Mouse (Mus musculus): ENCODE results near the gene Gpsm1. TPM values are rescaled to one million over a fixed set of nuclear protein-coding genes. Genes with fewer than 3 reads are reported as not detected.

Gene Gpsm1
- polyA plus RNA-seq (2015; fragmentation: Nextera tagmentation; extraction: Ambion mirVana): 47.2 and 51.6 TPM in 2 replicates

- Histone ChIP-seq H3K9ac (ENCODE audit: low read length) (peak within 1 kb of the TSS; percentile 93), H3K4me3 (ENCODE audit: low read length) (peak within 1 kb of the TSS; percentile 89), H3K4me1 (replicated peaks; ENCODE audit: control insufficient read depth, insufficient read depth, low read length) (peaks cover 48% of the 10 kb centered on the region), H3K4me2 (ENCODE audit: low read depth, low read length) (peak within 1 kb of the TSS; percentile 75), H3K27me3 (ENCODE audit: control insufficient read depth, insufficient read depth, low read depth, low read length) (no peaks in the 10 kb centered on the region), H3K9me3 (ENCODE audit: control insufficient read depth, low read length) (no peaks in the 10 kb centered on the region), H3K36me3 (ENCODE audit: control insufficient read depth, insufficient read depth, low read length) (no peaks in the 10 kb centered on the region), H3K27ac (ENCODE audit: low read length) (peak within 1 kb of the TSS; percentile 98)
- under 1% methylated on average over 54 of the region's 66 CpGs for WGBS
- peak; percentile 81 for ATAC-seq (ENCODE audit: low read depth)
These were observed at the start of gene Gpsm1 for GRCm38 (mm10) chr2:26315072-26315924. Gene Gpsm1, plus strand, starts transcription at chr2:26315515.

DNA sequence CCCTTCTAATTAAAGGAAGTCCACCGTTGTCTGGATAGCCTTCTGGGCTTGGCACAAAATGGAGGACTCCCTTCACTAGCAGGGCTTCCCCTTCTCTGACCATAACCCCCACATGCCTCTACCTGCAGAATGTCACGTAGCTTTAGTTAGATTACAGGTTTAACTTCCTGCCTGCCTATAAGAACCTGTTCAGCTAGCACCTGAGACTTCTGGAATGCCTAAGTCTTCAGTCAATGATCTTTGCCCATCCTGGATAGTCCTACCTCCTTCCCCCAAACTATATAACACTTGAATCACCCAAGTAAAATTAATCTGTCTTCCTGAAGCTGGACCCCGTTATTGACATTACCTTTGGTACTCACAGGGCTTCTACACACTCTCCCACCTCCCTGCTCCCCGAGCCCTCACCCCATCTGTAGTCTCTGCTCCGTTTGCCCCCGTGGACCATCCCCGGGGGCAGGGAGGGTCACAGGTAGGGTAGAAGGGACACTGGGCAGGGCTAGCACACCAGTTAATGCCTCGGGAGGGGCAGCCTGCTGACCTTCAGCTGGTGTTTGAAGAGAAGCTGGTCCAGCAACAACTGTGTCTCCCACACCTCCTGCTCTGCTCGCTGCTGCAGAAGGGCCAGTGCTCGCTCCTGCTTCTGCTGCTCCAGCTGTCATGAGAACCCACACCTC is 49.1 kb upstream of the Gpsm1 start:
- Histone ChIP-seq H3K4me1 (replicated peaks; ENCODE audit: control insufficient read depth, insufficient read depth, low read length) (no peaks in the 10 kb centered on the region), H3K27me3 (ENCODE audit: control insufficient read depth, insufficient read depth, low read depth, low read length) (no peaks in the 10 kb centered on the region), H3K27ac (ENCODE audit: low read length) (no peak overlapping the region), H3K36me3 (ENCODE audit: control insufficient read depth, insufficient read depth, low read length) (no peaks in the 10 kb centered on the region), H3K9me3 (ENCODE audit: control insufficient read depth, low read length) (no peaks in the 10 kb centered on the region), H3K4me3 (ENCODE audit: low read length) (no peak overlapping the region), H3K9ac (ENCODE audit: low read length) (no peak overlapping the region), H3K4me2 (ENCODE audit: low read depth, low read length) (no peak overlapping the region)
- WGBS: 66% methylated on average over 10 of the region's 10 CpGs
- ATAC-seq (ENCODE audit: low read depth): no peak

GRCm38 (mm10) chr2:26268216-26268615 is 47.1 kb upstream of the Gpsm1 start:
- Histone ChIP-seq H3K9ac (ENCODE audit: low read length) (no peak overlapping the region), H3K27ac (ENCODE audit: low read length) (no peak overlapping the region), H3K36me3 (ENCODE audit: control insufficient read depth, insufficient read depth, low read length) (no peaks in the 10 kb centered on the region), H3K4me1 (replicated peaks; ENCODE audit: control insufficient read depth, insufficient read depth, low read length) (no peaks in the 10 kb centered on the region), H3K4me3 (ENCODE audit: low read length) (no peak overlapping the region), H3K4me2 (ENCODE audit: low read depth, low read length) (no peak overlapping the region), H3K27me3 (ENCODE audit: control insufficient read depth, insufficient read depth, low read depth, low read length) (no peaks in the 10 kb centered on the region), H3K9me3 (ENCODE audit: control insufficient read depth, low read length) (no peaks in the 10 kb centered on the region)
- WGBS: 50% methylated on average over 3 of the region's 3 CpGs
- ATAC-seq (ENCODE audit: low read depth): no peak

DNA sequence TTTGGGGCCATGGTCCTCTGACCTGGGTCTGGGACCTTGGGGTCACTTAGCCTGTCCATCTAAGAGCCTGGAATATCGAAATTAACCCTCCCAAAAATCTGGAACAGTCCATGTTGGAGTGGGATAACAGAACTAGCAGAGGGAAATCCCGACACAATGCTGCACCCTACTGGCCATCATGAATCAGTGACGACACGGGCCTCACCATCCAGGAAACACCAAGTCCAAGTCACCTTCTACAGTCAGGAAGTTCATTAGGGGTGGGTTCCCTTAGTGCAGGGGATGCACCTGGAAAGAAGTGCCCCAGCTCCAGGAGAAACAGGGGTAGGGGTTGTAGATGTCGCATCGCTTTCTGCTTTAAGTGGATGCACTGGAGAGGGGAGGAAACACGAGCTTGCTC is 41.7 kb upstream of the Gpsm1 start:
- H3K4me2 ChIP-seq (ENCODE audit: low read depth, low read length): no peak overlapping the region
- H3K4me1 ChIP-seq (replicated peaks; ENCODE audit: control insufficient read depth, insufficient read depth, low read length): no peaks in the 10 kb centered on the region
- no peak overlapping the region for H3K9ac ChIP-seq (ENCODE audit: low read length)
- peak; percentile 58 for ATAC-seq (ENCODE audit: low read depth)
- H3K4me3 ChIP-seq (ENCODE audit: low read length): no peak overlapping the region
- no peak overlapping the region for H3K27ac ChIP-seq (ENCODE audit: low read length)
- no peaks in the 10 kb centered on the region for H3K27me3 ChIP-seq (ENCODE audit: control insufficient read depth, insufficient read depth, low read depth, low read length)
- H3K36me3 ChIP-seq (ENCODE audit: control insufficient read depth, insufficient read depth, low read length): no peaks in the 10 kb centered on the region
- H3K9me3 ChIP-seq (ENCODE audit: control insufficient read depth, low read length): no peaks in the 10 kb centered on the region
- 19% methylated on average over 7 of the region's 7 CpGs for WGBS

DNA sequence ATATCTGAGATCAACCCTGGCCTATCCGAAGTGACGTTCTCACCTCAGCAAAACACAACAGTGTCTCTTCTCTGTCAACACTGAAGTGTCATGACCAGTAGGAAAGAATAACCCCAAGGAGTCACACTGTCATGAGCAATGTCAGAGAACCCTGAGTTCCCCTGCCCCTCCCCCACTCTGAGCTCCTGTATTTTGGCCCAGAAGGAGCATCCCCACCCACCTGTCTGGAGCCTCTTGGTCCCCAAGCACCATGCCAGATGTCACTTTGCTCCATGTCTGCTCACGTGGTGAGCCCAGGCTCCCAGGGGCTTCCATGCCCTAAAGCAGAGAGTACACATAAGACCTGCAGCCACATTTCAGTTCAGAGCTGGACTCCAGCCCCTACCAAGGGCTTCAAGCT is 35.6 kb upstream of the Gpsm1 start:
- H3K9me3 ChIP-seq (ENCODE audit: control insufficient read depth, low read length): no peaks in the 10 kb centered on the region
- no peak overlapping the region for H3K4me3 ChIP-seq (ENCODE audit: low read length)
- H3K36me3 ChIP-seq (ENCODE audit: control insufficient read depth, insufficient read depth, low read length): no peaks in the 10 kb centered on the region
- no peak overlapping the region for H3K27ac ChIP-seq (ENCODE audit: low read length)
- no peak for ATAC-seq (ENCODE audit: low read depth)
- no peaks in the 10 kb centered on the region for H3K4me1 ChIP-seq (replicated peaks; ENCODE audit: control insufficient read depth, insufficient read depth, low read length)
- 63% methylated on average over 3 of the region's 3 CpGs for WGBS
- no peak overlapping the region for H3K4me2 ChIP-seq (ENCODE audit: low read depth, low read length)
- H3K9ac ChIP-seq (ENCODE audit: low read length): no peak overlapping the region
- no peaks in the 10 kb centered on the region for H3K27me3 ChIP-seq (ENCODE audit: control insufficient read depth, insufficient read depth, low read depth, low read length)

- 72% methylated on average over 11 of the region's 11 CpGs for WGBS
- no peak for ATAC-seq (ENCODE audit: low read depth)
- H3K4me2 ChIP-seq (ENCODE audit: low read depth, low read length): no peak overlapping the region
These were observed 34.7 kb upstream of the Gpsm1 start for GRCm38 (mm10) chr2:26280594-26280993.

DNA sequence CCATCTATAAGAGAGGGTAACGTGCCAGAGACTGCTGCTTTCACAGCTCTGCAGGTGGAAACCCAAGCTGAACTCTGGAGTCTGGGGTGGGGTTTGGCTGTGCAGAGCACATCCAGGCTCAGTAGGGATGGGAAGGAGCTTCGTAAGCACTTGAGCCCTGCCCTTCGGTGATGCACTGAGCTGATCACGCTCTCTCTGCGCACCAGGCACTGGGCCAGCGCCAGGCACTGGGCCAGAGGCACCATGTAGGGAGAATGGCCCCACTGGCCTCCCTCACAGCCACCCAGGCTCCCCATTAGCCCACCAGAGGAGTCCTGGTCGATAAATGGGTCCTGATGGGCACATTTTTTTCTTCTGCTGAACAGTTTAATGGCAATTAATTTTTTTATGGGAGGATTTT is 29.5 kb upstream of the Gpsm1 start:
- H3K27me3 ChIP-seq (ENCODE audit: control insufficient read depth, insufficient read depth, low read depth, low read length): no peaks in the 10 kb centered on the region
- no peak overlapping the region for H3K27ac ChIP-seq (ENCODE audit: low read length)
- no peaks in the 10 kb centered on the region for H3K9me3 ChIP-seq (ENCODE audit: control insufficient read depth, low read length)
- no peak overlapping the region for H3K4me3 ChIP-seq (ENCODE audit: low read length)
- no peak overlapping the region for H3K9ac ChIP-seq (ENCODE audit: low read length)
- ATAC-seq (ENCODE audit: low read depth): peak; percentile 57
- H3K4me1 ChIP-seq (replicated peaks; ENCODE audit: control insufficient read depth, insufficient read depth, low read length): peaks cover 4% of the 10 kb centered on the region; the same call in 1 of the 2 replicates
- WGBS: 42% methylated on average over 7 of the region's 7 CpGs
- H3K4me2 ChIP-seq (ENCODE audit: low read depth, low read length): no peak overlapping the region
- no peaks in the 10 kb centered on the region for H3K36me3 ChIP-seq (ENCODE audit: control insufficient read depth, insufficient read depth, low read length)

More at GRCm38 (mm10) chr2:26280594-26280993, 34.7 kb upstream of the Gpsm1 start:
- H3K4me1 ChIP-seq (replicated peaks; ENCODE audit: control insufficient read depth, insufficient read depth, low read length): peaks cover under 1% of the 10 kb centered on the region; the same call in 1 of the 2 replicates
- H3K9ac ChIP-seq (ENCODE audit: low read length): no peak overlapping the region
- no peaks in the 10 kb centered on the region for H3K27me3 ChIP-seq (ENCODE audit: control insufficient read depth, insufficient read depth, low read depth, low read length)
- H3K27ac ChIP-seq (ENCODE audit: low read length): no peak overlapping the region
- no peak overlapping the region for H3K4me3 ChIP-seq (ENCODE audit: low read length)
- H3K36me3 ChIP-seq (ENCODE audit: control insufficient read depth, insufficient read depth, low read length): no peaks in the 10 kb centered on the region
- no peaks in the 10 kb centered on the region for H3K9me3 ChIP-seq (ENCODE audit: control insufficient read depth, low read length)

DNA sequence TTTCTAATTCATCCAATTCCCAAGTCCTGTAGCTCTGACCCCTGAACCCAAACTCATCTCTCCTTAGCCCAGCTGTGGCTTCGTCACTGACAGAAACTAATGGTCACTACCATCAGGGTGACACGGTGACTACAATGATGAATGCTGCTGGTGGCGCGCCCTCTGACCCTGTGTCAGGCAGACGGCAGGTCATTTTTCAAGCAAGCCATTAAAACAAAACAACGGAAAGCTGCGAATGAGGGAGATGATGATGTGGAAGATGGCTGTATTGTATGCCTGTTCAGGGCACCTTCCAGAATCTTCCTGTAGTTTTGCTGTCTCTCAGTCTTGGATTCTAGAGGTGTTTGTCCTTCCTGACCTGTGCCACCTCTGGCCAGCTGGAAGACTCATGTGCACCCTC is 28.9 kb upstream of the Gpsm1 start:
- H3K9me3 ChIP-seq (ENCODE audit: control insufficient read depth, low read length): no peaks in the 10 kb centered on the region
- no peak overlapping the region for H3K27ac ChIP-seq (ENCODE audit: low read length)
- no peaks in the 10 kb centered on the region for H3K36me3 ChIP-seq (ENCODE audit: control insufficient read depth, insufficient read depth, low read length)
- peaks cover 4% of the 10 kb centered on the region; the same call in 1 of the 2 replicates for H3K4me1 ChIP-seq (replicated peaks; ENCODE audit: control insufficient read depth, insufficient read depth, low read length)
- no peak overlapping the region for H3K4me3 ChIP-seq (ENCODE audit: low read length)
- 29% methylated on average over 7 of the region's 7 CpGs for WGBS
- H3K4me2 ChIP-seq (ENCODE audit: low read depth, low read length): no peak overlapping the region
- ATAC-seq (ENCODE audit: low read depth): no peak
- H3K9ac ChIP-seq (ENCODE audit: low read length): no peak overlapping the region
- H3K27me3 ChIP-seq (ENCODE audit: control insufficient read depth, insufficient read depth, low read depth, low read length): no peaks in the 10 kb centered on the region

GRCm38 (mm10) chr2:26290133-26290532 is 25.2 kb upstream of the Gpsm1 start:
- Histone ChIP-seq H3K27ac (ENCODE audit: low read length) (no peak overlapping the region), H3K4me3 (ENCODE audit: low read length) (no peak overlapping the region), H3K4me2 (ENCODE audit: low read depth, low read length) (no peak overlapping the region), H3K9me3 (ENCODE audit: control insufficient read depth, low read length) (no peaks in the 10 kb centered on the region), H3K9ac (ENCODE audit: low read length) (no peak overlapping the region), H3K4me1 (replicated peaks; ENCODE audit: control insufficient read depth, insufficient read depth, low read length) (peaks cover 4% of the 10 kb centered on the region; the same call in 1 of the 2 replicates), H3K36me3 (ENCODE audit: control insufficient read depth, insufficient read depth, low read length) (no peaks in the 10 kb centered on the region), H3K27me3 (ENCODE audit: control insufficient read depth, insufficient read depth, low read depth, low read length) (no peaks in the 10 kb centered on the region)
- WGBS: 69% methylated on average over 5 of the region's 5 CpGs
- ATAC-seq (ENCODE audit: low read depth): no peak
